Comparison of ENCODE assay signal across 8 mouse cellular contexts in the genomic region with DNA sequence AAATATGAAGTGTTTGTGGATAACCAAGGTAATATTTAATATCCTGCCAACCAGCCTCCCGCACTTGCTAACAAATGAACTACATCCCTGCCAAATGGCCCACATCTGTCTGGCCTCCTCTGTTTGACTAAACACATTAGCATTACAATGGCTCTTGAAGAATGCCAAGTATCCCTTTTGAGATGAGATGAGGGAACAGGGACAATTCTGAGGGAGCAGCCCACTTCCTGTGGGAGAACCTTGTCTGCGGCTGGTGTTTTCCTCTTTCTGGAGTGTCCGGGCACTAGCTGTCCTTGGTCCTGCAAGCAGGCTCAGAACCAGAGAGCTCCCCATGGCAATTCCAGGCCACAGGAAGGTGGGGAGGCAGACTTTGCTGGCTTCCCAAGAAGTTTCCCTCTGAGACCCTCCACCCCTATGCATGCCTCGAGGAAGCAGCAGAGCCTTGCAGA. TPM values are rescaled to one million over a fixed set of nuclear protein-coding genes. Genes with fewer than 3 reads are reported as not detected.
DNase-seq lines count a peak whose midpoint lies in the region; ATAC-seq and TF ChIP-seq lines count a peak whose summit lies in the region.
"Had no signal": no experiment of that assay in that cellular context is flagged by ENCODE, and none has a peak within 500 bp of the region (broad histone marks: within the 10 kb centered on the region; RNA-seq: fewer than 3 reads in every experiment).

No protein-coding gene starts in this region.

- no peaks in the 10 kb centered on the region for H3K36me3 ChIP-seq in forebrain, postnatal 0 days (ENCODE audit: insufficient read depth)
- H3K36me3 ChIP-seq in midbrain, postnatal 0 days (ENCODE audit: insufficient read depth, low read length): no peaks in the 10 kb centered on the region
- no peaks in the 10 kb centered on the region for H3K36me3 ChIP-seq in kidney, adult 2 months (ENCODE audit: control insufficient read depth, insufficient read depth, low read length)

- H3K27ac ChIP-seq in forebrain, postnatal 0 days (ENCODE audit: low read depth, low read length): no peak overlapping the region
- H3K27ac ChIP-seq in midbrain, postnatal 0 days (ENCODE audit: low read depth, low read length): no peak overlapping the region
- no peak overlapping the region for H3K27ac ChIP-seq in kidney, adult 2 months (ENCODE audit: insufficient read depth, low read depth, low read length)

- no peaks in the 10 kb centered on the region for H3K9me3 ChIP-seq in forebrain, postnatal 0 days (ENCODE audit: low read length)
- no peaks in the 10 kb centered on the region for H3K9me3 ChIP-seq in midbrain, postnatal 0 days (ENCODE audit: low read length)

- H3K4me2 ChIP-seq in forebrain, postnatal 0 days (ENCODE audit: low read depth): 0 out of 2 replicates have a peak overlapping the region, but pooled peaks have one; percentile 42
- no peak overlapping the region for H3K4me2 ChIP-seq in midbrain, postnatal 0 days (ENCODE audit: low read depth, low read length, poor library complexity, severe bottlenecking)

- ATAC-seq in forebrain, postnatal 0 days: peak; percentile 16; the same call in 1 of the 2 replicates
- no peak for ATAC-seq in midbrain, postnatal 0 days (ENCODE audit: low FRiP score)

- no peak overlapping the region for H3K4me3 ChIP-seq in forebrain, postnatal 0 days (ENCODE audit: low read depth, low read length)
- H3K4me3 ChIP-seq in midbrain, postnatal 0 days (ENCODE audit: low read depth, low read length): no peak overlapping the region
- H3K4me3 ChIP-seq in kidney, adult 2 months (ENCODE audit: insufficient read depth, low read depth, low read length): no peak overlapping the region

- peaks cover 10% of the 10 kb centered on the region; the same call in 1 of the 2 replicates for H3K4me1 ChIP-seq in forebrain, postnatal 0 days (ENCODE audit: insufficient read depth)
- 0 out of 2 replicates have a peak, but pooled peaks cover 12% of the 10 kb centered on the region for H3K4me1 ChIP-seq in midbrain, postnatal 0 days (ENCODE audit: insufficient read depth, low read length)
- no peaks in the 10 kb centered on the region for H3K4me1 ChIP-seq in kidney, adult 2 months (ENCODE audit: control insufficient read depth, insufficient read depth, low read length)

- H3K9ac ChIP-seq in forebrain, postnatal 0 days: no peak overlapping the region
- H3K9ac ChIP-seq in midbrain, postnatal 0 days (replicated peaks; ENCODE audit: low read length, poor library complexity, severe bottlenecking): no peak overlapping the region

- H3K27me3 ChIP-seq in forebrain, postnatal 0 days (ENCODE audit: insufficient read depth, low read length): no peaks in the 10 kb centered on the region
- H3K27me3 ChIP-seq in midbrain, postnatal 0 days (ENCODE audit: insufficient read depth, low read length): no peaks in the 10 kb centered on the region
- no peaks in the 10 kb centered on the region for H3K27me3 ChIP-seq in kidney, adult 2 months (replicated peaks; ENCODE audit: control insufficient read depth, insufficient read depth, low read length)

- 19% methylated on average over 4 of the region's 4 CpGs for WGBS in forebrain, postnatal 0 days
- 24% methylated on average over 4 of the region's 4 CpGs for WGBS in midbrain, postnatal 0 days
- 69% methylated on average over 4 of the region's 4 CpGs for WGBS in kidney, adult 2 months

- no peak for TF ChIP-seq POLR2A in brain, embryonic 14.5 days (IDR thresholded peaks at IDR 0.05; ENCODE audit: borderline replicate concordance, extremely low read depth, insufficient read depth, insufficient read length, poor library complexity, severe bottlenecking)
- TF ChIP-seq POLR2A in kidney, adult 2 months (IDR thresholded peaks at IDR 0.05; ENCODE audit: low read depth, low read length): no peak

- peak; percentile 58 for DNase-seq in lung, postnatal 10 days
- DNase-seq in lung, postnatal 25 days (ENCODE audit: low spot score): no peak
- peak; percentile 62 for DNase-seq in brain, embryonic 14.5 days (ENCODE audit: low read depth)
- no peak for DNase-seq in forebrain, postnatal 0 days
- DNase-seq in midbrain, postnatal 0 days (ENCODE audit: low spot score): peak; percentile 28
- DNase-seq in testis, postnatal 14 days (ENCODE audit: low spot score): no peak
- DNase-seq in kidney, adult 2 months: no peak
- DNase-seq: layer of hippocampus, postnatal 36 days had no signal

- TF ChIP-seq CTCF in brain, embryonic 14.5 days (IDR thresholded peaks at IDR 0.05; ENCODE audit: borderline replicate concordance, extremely low read depth, insufficient read depth, insufficient read length): no peak
- TF ChIP-seq CTCF in forebrain, postnatal 0 days (IDR thresholded peaks at IDR 0.05; ENCODE audit: low read depth): no peak
- TF ChIP-seq CTCF in midbrain, postnatal 0 days (IDR thresholded peaks at IDR 0.05): no peak
- TF ChIP-seq CTCF in kidney, adult 2 months (conservative IDR thresholded peaks at IDR 0.05; ENCODE audit: insufficient read depth, insufficient read length, low read depth, low read length): no peak

RNA-seq across cellular contexts. Expression of a gene that starts 30.7 kb away (rescaled TPM):
- 7.9 and 10.5 TPM in 2 replicates for polyA plus RNA-seq in brain, embryonic 14.5 days (2012; rRNA removed)
- 3.5 and 4.3 TPM in 2 replicates for total RNA-seq in forebrain, postnatal 0 days (2014; rRNA removed)
- polyA plus RNA-seq in forebrain, postnatal 0 days (2015; fragmentation: Nextera tagmentation; extraction: Ambion mirVana): 1.1 and 1.2 TPM in 2 replicates
- total RNA-seq in midbrain, postnatal 0 days (2014; rRNA removed): 24.9 and 27.6 TPM in 2 replicates
- polyA plus RNA-seq in midbrain, postnatal 0 days (2015; fragmentation: Nextera tagmentation; extraction: Ambion mirVana): 7.9 and 9.0 TPM in 2 replicates
- polyA plus RNA-seq in kidney, adult 2 months (2012; rRNA removed): 6.7 and 7.2 TPM in 2 replicates

Comparison
In these comparisons a context has a peak if more than half of its experiments do, and no peak if none do; other contexts are left out.
1. DNase-seq: peak in lung, postnatal 10 days (single experiment), brain, embryonic 14.5 days (single experiment) and midbrain, postnatal 0 days (single experiment); none in lung, postnatal 25 days (single experiment), forebrain, postnatal 0 days (single experiment), testis, postnatal 14 days (single experiment) and kidney, adult 2 months (single experiment).